Mouse (Mus musculus) erythroid progenitor cell, adult 5-6 weeks (primary cell): ENCODE data around the gene Gsta2. TPM values are rescaled to one million over a fixed set of nuclear protein-coding genes. Genes with fewer than 3 reads are reported as not detected.
"Not testable (repeated sequence)": the region's sequence is repeated elsewhere in the genome, so short reads cannot be mapped to it uniquely, and the experiment has no call there.

ENCODE experiments used
- ATAC-seq: replicated peaks from 2 replicates; pipeline ENCODE4 v1.8.0; 2016; ENCODE audit warnings: moderate number of reproducible peaks, mild to moderate bottlenecking, moderate TSS enrichment, inconsistent platforms; ENCODE audit not compliant: poor library complexity, low FRiP score, severe bottlenecking
- total RNA-seq, 2 experiments: library from RNA; stranded (forward) in 1 of 2; stranded (reverse) in 1 of 2; fragments of 150-400 nt in 1 of 2; fragments of 186-747, 209-891 nt in 1 of 2; gene quantifications; 2 replicates each; pipeline versions ENCODE4 v1.2.3 to v1.2.4; 2015 to 2017; ENCODE audit warnings: low replicate concordance in 2 of 2

The Gsta2 gene
- total RNA-seq, 2 experiments from 2014 or later = not detected

GRCm38 (mm10) chr9:78327289-78327688 lies 28.3 kb downstream of the Gsta2 start, which contains the start of gene Omt2b:
Gene Omt2b, plus strand, starts transcription at chr9:78327589.
- ATAC-seq = not testable (repeated sequence)

DNA sequence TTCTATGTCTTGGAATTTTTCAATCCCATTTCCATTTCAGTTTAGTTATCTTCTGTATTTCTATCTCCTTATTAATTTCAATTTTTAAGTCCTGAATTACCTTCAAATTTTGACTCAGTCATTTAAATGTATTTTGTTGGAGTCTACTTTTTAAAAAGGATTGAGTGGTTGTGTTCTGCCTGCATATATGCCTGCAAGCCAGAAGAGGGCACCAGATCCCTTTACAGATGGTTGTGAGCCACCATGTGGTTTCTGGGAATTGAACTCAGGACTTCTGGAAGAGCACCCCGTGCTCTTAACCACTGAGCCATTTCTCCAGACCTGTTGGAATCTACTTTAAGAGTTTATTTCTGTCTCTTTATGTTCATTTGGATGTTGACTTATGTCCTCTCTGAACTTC lies 36.1 kb downstream of the Gsta2 start:
- ATAC-seq = no peak

DNA sequence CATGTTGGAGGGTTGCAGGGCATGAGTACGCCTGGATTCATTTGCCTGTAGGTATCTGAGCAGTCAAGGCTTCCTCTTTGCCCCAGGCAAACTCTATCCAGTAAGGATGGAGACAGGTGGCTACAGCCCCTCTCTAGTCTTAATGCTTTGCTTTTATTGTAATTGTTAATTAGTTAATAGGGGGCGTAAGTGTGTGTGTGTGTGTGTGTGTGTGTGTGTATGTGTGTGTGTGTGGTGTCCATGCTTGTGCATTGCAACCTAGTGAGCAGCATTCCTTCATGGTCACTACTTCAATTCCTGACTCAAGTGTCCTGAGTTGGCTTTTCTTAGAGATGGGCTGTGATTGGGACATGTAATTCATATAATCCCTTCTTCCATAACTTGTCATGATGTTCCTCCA lies 40.9 kb downstream of the Gsta2 start, which contains the start of gene Omt2a:
TSS of gene Omt2a (minus strand) at position 101 of the 400 bp plus-strand sequence.
- no peak for ATAC-seq

DNA sequence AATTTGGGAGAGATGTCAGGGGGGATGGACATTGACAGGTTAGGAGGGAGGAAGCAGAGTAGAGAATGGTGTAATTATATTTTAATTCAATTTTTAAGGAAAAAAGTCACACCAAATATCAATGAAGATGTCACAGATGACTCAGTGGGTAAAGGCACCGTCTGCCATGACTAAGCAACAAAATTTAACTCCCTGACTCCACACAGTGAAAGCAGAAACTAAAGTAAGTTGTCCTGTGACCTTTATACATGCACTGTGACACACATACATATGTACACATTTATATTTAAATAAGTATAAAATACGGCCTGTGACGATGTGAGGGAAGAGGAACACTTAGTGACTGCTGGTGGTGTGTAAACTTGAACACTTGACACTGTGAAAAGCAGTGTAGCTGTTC lies 47.5 kb downstream of the Gsta2 start:
- not testable (repeated sequence) for ATAC-seq

- ATAC-seq = not testable (repeated sequence)
These were observed 56.4 kb downstream of the Gsta2 start for GRCm38 (mm10) chr9:78299143-78299542.

- no peak for ATAC-seq
These were observed 57.4 kb downstream of the Gsta2 start for GRCm38 (mm10) chr9:78298232-78298631.

GRCm38 (mm10) chr9:78296089-78296488 lies 59.5 kb downstream of the Gsta2 start:
- ATAC-seq = peak; percentile 78

GRCm38 (mm10) chr9:78294781-78295180 lies 60.8 kb downstream of the Gsta2 start:
- not testable (repeated sequence) for ATAC-seq

DNA sequence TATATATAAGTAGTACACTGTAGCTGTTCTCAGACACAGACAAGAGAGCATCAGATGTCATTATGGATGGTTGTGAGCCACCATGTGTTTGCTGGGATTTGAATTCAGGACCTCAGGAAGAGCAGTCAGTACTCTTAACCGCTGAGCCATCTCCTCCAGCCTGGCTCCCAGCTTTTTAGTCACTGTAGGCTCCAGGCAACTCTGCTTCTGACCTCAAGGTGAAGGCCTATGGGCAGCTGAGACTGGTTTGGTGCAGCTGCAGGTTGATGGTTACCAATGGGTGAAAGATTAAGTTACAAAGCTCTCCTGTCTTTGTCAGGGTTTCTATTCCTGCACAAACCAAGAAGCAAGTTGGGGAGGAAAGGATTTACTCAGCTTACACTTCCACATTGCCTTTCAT lies 61.9 kb downstream of the Gsta2 start:
- not testable (repeated sequence) for ATAC-seq

DNA sequence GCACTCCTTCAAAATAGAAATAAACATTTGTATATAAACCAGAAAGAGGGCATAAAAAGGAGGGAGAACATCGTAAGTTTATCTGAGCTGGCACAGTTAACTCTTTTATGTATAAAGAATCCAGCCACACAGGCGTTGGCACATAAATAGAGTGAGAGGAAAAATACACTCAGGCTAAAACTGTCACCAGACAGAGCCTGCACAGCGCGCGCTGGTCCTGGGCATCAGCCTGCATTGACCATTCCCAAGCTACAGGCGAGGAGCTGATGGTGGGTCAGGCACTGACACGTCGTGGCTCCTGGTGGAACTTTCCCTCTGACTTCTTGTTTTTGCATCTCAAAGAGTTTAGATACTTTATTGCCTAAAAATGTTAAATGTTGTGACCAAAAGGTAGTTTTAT lies 63.1 kb downstream of the Gsta2 start:
- not testable (repeated sequence) for ATAC-seq

GRCm38 (mm10) chr9:78289723-78290122 lies 65.9 kb downstream of the Gsta2 start, which contains the start of gene Gm10639:
Gene Gm10639, plus strand, starts transcription at chr9:78289923.
- ATAC-seq = not testable (repeated sequence)

GRCm38 (mm10) chr9:78289063-78289462 lies 66.5 kb downstream of the Gsta2 start:
- not testable (repeated sequence) for ATAC-seq

DNA sequence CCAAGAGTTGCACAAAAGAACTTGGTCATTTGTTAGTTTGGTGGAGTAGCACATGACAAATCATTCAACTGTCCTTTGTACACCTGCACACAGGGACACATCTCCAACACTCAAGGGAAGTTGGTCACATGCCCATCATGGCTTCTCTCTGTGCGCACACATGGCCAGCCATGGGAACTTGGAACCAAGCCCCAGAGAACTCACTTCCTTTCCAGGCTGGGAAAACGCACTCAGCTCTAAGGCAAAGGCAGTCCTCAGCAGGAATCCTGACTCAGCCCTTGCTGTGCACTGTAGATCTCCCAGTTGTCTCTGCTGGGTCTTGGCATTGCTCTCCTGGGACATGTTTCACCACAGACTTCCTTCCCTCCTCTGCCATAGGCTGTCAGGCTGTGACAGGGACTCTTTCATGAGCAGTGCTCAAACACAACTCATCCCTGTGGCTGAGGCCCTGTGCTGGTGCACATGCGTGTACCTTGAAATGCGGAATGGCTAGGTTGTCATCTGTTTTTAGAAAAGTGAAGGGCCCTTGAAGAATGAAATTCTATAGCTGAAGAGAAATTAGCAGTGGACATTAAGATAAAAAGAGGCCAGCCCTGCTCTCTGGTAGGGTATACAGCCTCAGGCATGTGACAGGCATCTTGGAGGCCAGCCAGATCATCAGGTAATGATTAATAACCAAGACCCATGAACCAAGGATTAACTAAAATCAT lies 73.4 kb downstream of the Gsta2 start:
- ATAC-seq = not testable (repeated sequence)

Other genes starting within 250 kb of the Gsta2 start
- gene Fbxo9, start 246.7 kb downstream of the Gsta2 start, total RNA-seq (2015; ENCODE audit: low replicate concordance) = 223 and 268 TPM in 2 replicates
- gene Fbxo9, start 246.7 kb downstream of the Gsta2 start, total RNA-seq (2017; ENCODE audit: low replicate concordance) = 169 and 259 TPM in 2 replicates
- gene Ick, start 246.6 kb downstream of the Gsta2 start, total RNA-seq (2015; ENCODE audit: low replicate concordance) = 2.1 and 12.3 TPM in 2 replicates
- 0.90 and 5.2 TPM in 2 replicates for gene Ick, start 246.6 kb downstream of the Gsta2 start, total RNA-seq (2017; ENCODE audit: low replicate concordance)
- gene Gsta4, start 173.0 kb downstream of the Gsta2 start, total RNA-seq (2015; ENCODE audit: low replicate concordance) = 2.5 TPM in 1 of 2 replicates, not detected in the other
- 1.5 TPM in 1 of 2 replicates, not detected in the other for gene Gsta4, start 173.0 kb downstream of the Gsta2 start, total RNA-seq (2017; ENCODE audit: low replicate concordance)
- not detected in 2 replicates for gene Gsta1, start 125.1 kb downstream of the Gsta2 start, total RNA-seq (2015; ENCODE audit: low replicate concordance)
- gene Gsta1, start 125.1 kb downstream of the Gsta2 start, total RNA-seq (2017; ENCODE audit: low replicate concordance) = not detected in 2 replicates
- not detected in 2 replicates for gene Gm3776, start 98.7 kb downstream of the Gsta2 start, total RNA-seq (2015; ENCODE audit: low replicate concordance)
- not detected in 2 replicates for gene Gm3776, start 98.7 kb downstream of the Gsta2 start, total RNA-seq (2017; ENCODE audit: low replicate concordance)
- not detected in 2 replicates for gene Gm10639, start 65.9 kb downstream of the Gsta2 start, total RNA-seq (2015; ENCODE audit: low replicate concordance)
- gene Gm10639, start 65.9 kb downstream of the Gsta2 start, total RNA-seq (2017; ENCODE audit: low replicate concordance) = not detected in 2 replicates
- gene Omt2a, start 41.0 kb downstream of the Gsta2 start, total RNA-seq (2015; ENCODE audit: low replicate concordance) = not detected in 2 replicates
- not detected in 2 replicates for gene Omt2a, start 41.0 kb downstream of the Gsta2 start, total RNA-seq (2017; ENCODE audit: low replicate concordance)
- gene Omt2b, start 28.2 kb downstream of the Gsta2 start, total RNA-seq (2015; ENCODE audit: low replicate concordance) = not detected in 2 replicates
- gene Omt2b, start 28.2 kb downstream of the Gsta2 start, total RNA-seq (2017; ENCODE audit: low replicate concordance) = not detected in 2 replicates
- gene Dppa5a, start 12.4 kb upstream of the Gsta2 start, total RNA-seq (2015; ENCODE audit: low replicate concordance) = not detected in 2 replicates
- not detected in 2 replicates for gene Dppa5a, start 12.4 kb upstream of the Gsta2 start, total RNA-seq (2017; ENCODE audit: low replicate concordance)
- gene Ooep, start 22.9 kb upstream of the Gsta2 start, total RNA-seq (2015; ENCODE audit: low replicate concordance) = not detected in 2 replicates
- gene Ooep, start 22.9 kb upstream of the Gsta2 start, total RNA-seq (2017; ENCODE audit: low replicate concordance) = not detected in 2 replicates
- gene Ddx43, start 40.0 kb upstream of the Gsta2 start, total RNA-seq (2015; ENCODE audit: low replicate concordance) = 0.84 TPM in 1 of 2 replicates, not detected in the other
- gene Ddx43, start 40.0 kb upstream of the Gsta2 start, total RNA-seq (2017; ENCODE audit: low replicate concordance) = not detected in 2 replicates
- gene Cgas, start 87.4 kb upstream of the Gsta2 start, total RNA-seq (2015; ENCODE audit: low replicate concordance) = 2.5 and 3.6 TPM in 2 replicates
- gene Cgas, start 87.4 kb upstream of the Gsta2 start, total RNA-seq (2017; ENCODE audit: low replicate concordance) = 1.1 and 4.0 TPM in 2 replicates
- 10.5 and 78.6 TPM in 2 replicates for gene Mto1, start 92.4 kb upstream of the Gsta2 start, total RNA-seq (2015; ENCODE audit: low replicate concordance)
- 28.7 and 34.8 TPM in 2 replicates for gene Mto1, start 92.4 kb upstream of the Gsta2 start, total RNA-seq (2017; ENCODE audit: low replicate concordance)
- gene Gm17324, start 93.0 kb upstream of the Gsta2 start, total RNA-seq (2015; ENCODE audit: low replicate concordance) = not detected in 2 replicates
- 2.7 TPM in 1 of 2 replicates, not detected in the other for gene Gm17324, start 93.0 kb upstream of the Gsta2 start, total RNA-seq (2017; ENCODE audit: low replicate concordance)
- gene Eef1a1, start 133.4 kb upstream of the Gsta2 start, total RNA-seq (2015; ENCODE audit: low replicate concordance) = 4,196 and 4,552 TPM in 2 replicates
- gene Eef1a1, start 133.4 kb upstream of the Gsta2 start, total RNA-seq (2017; ENCODE audit: low replicate concordance) = 1,708 and 2,374 TPM in 2 replicates
- 0.84 and 5.4 TPM in 2 replicates for gene Slc17a5, start 232.3 kb upstream of the Gsta2 start, total RNA-seq (2015; ENCODE audit: low replicate concordance)
- gene Slc17a5, start 232.3 kb upstream of the Gsta2 start, total RNA-seq (2017; ENCODE audit: low replicate concordance) = 1.8 and 2.8 TPM in 2 replicates